Mouse (Mus musculus) left cerebral cortex, adult 2 months (tissue): ENCODE results near the gene Rrp1. TPM values are rescaled to one million over a fixed set of nuclear protein-coding genes. Genes with fewer than 3 reads are reported as not detected.
A peak's percentile ranks its signal among the peaks of the same experiment; 100 is the strongest.

Source experiments
- DNase-seq, 2 experiments: peaks; one replicate each; pipeline ENCODE4 v3.0.0; 2021 to 2022; ENCODE audit warnings: low spot score in 2 of 2, mixed read lengths in 1 of 2; ENCODE audit errors: extremely low spot score in 1 of 2
- H3K27ac ChIP-seq: fragments of 200-600 bp; 2 replicates; pipeline ENCODE4 v1.8.1; 2022
- H3K4me3 ChIP-seq: fragments of 200-600 bp; 2 replicates; pipeline ENCODE4 v1.8.1; 2022
- CTCF ChIP-seq: fragments of 200-600 bp; IDR thresholded peaks from 2 replicates; pipeline ENCODE4 v1.8.1; 2022; ENCODE audit warnings: antibody characterized with exemption, mild to moderate bottlenecking, moderate library complexity
- intact Hi-C: fragments of 180-260 bp; cut with DNase I; formaldehyde crosslinking; loops from one replicate; pipeline ENCODE4 v1.15.1; 2025
- total RNA-seq, 2 experiments: library from RNA; stranded (reverse); gene quantifications; 2 replicates each; pipeline ENCODE4 v1.2.3; 2021

Gene Rrp1
- total RNA-seq, 2 experiments from 2014 or later = 339 to 348 TPM

GRCm38 (mm10) chr10:78441606-78442005 is 28.8 kb upstream of the Rrp1 start:
- DNase-seq = no peak
- Histone ChIP-seq H3K27ac (no peak overlapping the region), H3K4me3 (no peak overlapping the region)
- intact Hi-C loops = no loop called here
- TF ChIP-seq CTCF = no peak

GRCm38 (mm10) chr10:78440812-78441211 is 28.0 kb upstream of the Rrp1 start:
- intact Hi-C loops = loop anchor here (1.0 kb wide), 1 partner anchor 46 kb away; no protein-coding TSS in a partner anchor
- DNase-seq = no peak
- Histone ChIP-seq H3K4me3 (no peak overlapping the region), H3K27ac (no peak overlapping the region)
- TF ChIP-seq CTCF = peak; percentile 77

- Histone ChIP-seq H3K27ac (no peak overlapping the region), H3K4me3 (no peak overlapping the region)
- intact Hi-C loops = loop anchor here (1.0 to 10.0 kb wide), 2 partner anchors 47 to 1225 kb away; partner anchors contain the start of genes Madcam1 and Tpgs1
- no peak for TF ChIP-seq CTCF
- DNase-seq = no peak
Observed at GRCm38 (mm10) chr10:78439990-78440389, 27.1 kb upstream of the Rrp1 start.

- peak; percentile 49 for TF ChIP-seq CTCF
- intact Hi-C loops = loop anchor here (10.0 kb wide), 1 partner anchor 1225 kb away; the partner anchor contains the start of genes Madcam1 and Tpgs1
- no peak overlapping the region for H3K27ac ChIP-seq
- DNase-seq = no peak
- no peak overlapping the region for H3K4me3 ChIP-seq
Observed at GRCm38 (mm10) chr10:78439550-78439949, 26.7 kb upstream of the Rrp1 start.

- Histone ChIP-seq H3K4me3 (no peak overlapping the region), H3K27ac (no peak overlapping the region)
- intact Hi-C loops = loop anchor here (10.0 kb wide), 1 partner anchor 1227 kb away; the partner anchor contains the start of genes Madcam1 and Tpgs1
- DNase-seq = peak; percentile 81 to 89
- TF ChIP-seq CTCF = peak; percentile 99
Observed at GRCm38 (mm10) chr10:78438094-78438493, 25.3 kb upstream of the Rrp1 start.

GRCm38 (mm10) chr10:78432853-78433252 is 20.0 kb upstream of the Rrp1 start:
- TF ChIP-seq CTCF = no peak
- intact Hi-C loops = loop anchor here (10.0 kb wide), 1 partner anchor 1232 kb away; the partner anchor contains the start of genes Madcam1 and Tpgs1
- Histone ChIP-seq H3K27ac (no peak overlapping the region), H3K4me3 (no peak overlapping the region)
- DNase-seq = no peak

GRCm38 (mm10) chr10:78429776-78430175 is 16.9 kb upstream of the Rrp1 start:
- intact Hi-C loops = loop anchor here (10.0 kb wide), 1 partner anchor 1235 kb away; the partner anchor contains the start of genes Madcam1 and Tpgs1

GRCm38 (mm10) chr10:78429180-78429579 is 16.3 kb upstream of the Rrp1 start:
- intact Hi-C loops = no loop called here
- Histone ChIP-seq H3K4me3 (no peak overlapping the region), H3K27ac (no peak overlapping the region)
- no peak for TF ChIP-seq CTCF
- no peak for DNase-seq

More at GRCm38 (mm10) chr10:78429776-78430175, 16.9 kb upstream of the Rrp1 start:
- no peak for DNase-seq
- Histone ChIP-seq H3K4me3 (no peak overlapping the region), H3K27ac (no peak overlapping the region)
- TF ChIP-seq CTCF = no peak

- no peak overlapping the region for H3K27ac ChIP-seq
- no peak overlapping the region for H3K4me3 ChIP-seq
- TF ChIP-seq CTCF = no peak
- DNase-seq = no peak
- intact Hi-C loops = no loop called here
Observed at GRCm38 (mm10) chr10:78428070-78428469, 15.2 kb upstream of the Rrp1 start.

- intact Hi-C loops = no loop called here
- peak overlapping the region; percentile 96 for H3K27ac ChIP-seq
- TF ChIP-seq CTCF = no peak
- H3K4me3 ChIP-seq = peak overlapping the region; percentile 65
- DNase-seq = no peak
Observed at GRCm38 (mm10) chr10:78426117-78426735, 13.4 kb upstream of the Rrp1 start.

- intact Hi-C loops = no loop called here
- TF ChIP-seq CTCF = no peak
- Histone ChIP-seq H3K4me3 (peak within 1 kb of the TSS; percentile 65), H3K27ac (peak within 1 kb of the TSS; percentile 96)
- DNase-seq = peak; percentile 82 to 87
Observed at GRCm38 (mm10) chr10:78425181-78426041, 12.6 kb upstream of the Rrp1 start, which contains the start of gene Cstb. TSS of gene Cstb (plus strand) at chr10:78425669.

- intact Hi-C loops = no loop called here
- Histone ChIP-seq H3K27ac (no peak overlapping the region), H3K4me3 (no peak overlapping the region)
- no peak for TF ChIP-seq CTCF
- no peak for DNase-seq
Observed at GRCm38 (mm10) chr10:78422614-78423013, 9.8 kb upstream of the Rrp1 start.
